Mouse (Mus musculus): ENCODE results near the gene Inpp5b.
"Not testable (repeated sequence)": the region's sequence is repeated elsewhere in the genome, so short reads cannot be mapped to it uniquely, and the experiment has no call there.

Gene Inpp5b

GRCm38 (mm10) chr4:124741376-124742343 lies at the start of gene Inpp5b:
TSS of gene Inpp5b (plus strand) at chr4:124741850.
- DNase-seq (ENCODE audit: low spot score in 2 of 2) = peak; percentile 59 to 63

GRCm38 (mm10) chr4:124692416-124692861 lies 49.2 kb upstream of the Inpp5b start:
- DNase-seq (ENCODE audit: low spot score in 2 of 2) = no peak

DNA sequence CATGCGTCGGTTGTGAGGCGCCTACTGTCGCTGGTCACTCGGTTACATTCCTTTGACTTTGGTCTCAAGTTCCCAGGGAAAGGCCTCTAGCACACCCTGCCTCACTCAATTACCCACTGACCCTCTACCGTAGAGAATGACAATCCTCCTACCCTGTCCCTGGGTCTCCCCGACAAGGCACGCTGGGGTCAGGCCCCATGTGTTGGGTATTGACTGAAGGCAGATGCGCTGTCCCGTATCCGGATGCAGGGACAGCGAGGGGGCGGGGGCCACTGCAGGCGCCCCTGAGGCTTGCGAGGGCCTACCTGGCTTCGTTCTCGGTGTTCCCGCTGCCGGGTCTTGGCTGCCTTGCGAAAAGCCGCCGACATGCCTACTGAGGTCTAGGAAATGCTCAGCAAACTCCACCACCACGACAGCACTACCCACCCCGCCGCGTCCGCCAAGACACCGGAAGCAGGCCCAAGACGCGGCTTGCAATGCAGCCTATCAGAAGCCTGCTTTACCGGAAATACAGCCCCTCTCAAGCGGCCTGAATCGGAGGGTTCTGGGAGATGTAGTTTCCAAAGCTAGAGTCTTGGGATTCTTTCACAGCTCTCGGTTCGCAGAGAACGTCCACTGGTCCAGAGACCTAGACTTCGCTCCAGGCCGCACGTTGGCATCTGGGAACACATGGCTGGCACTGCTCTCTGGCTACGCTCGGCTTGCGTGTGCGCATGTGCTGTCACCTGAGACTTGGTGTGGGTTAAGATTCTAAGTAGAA lies 48.3 kb upstream of the Inpp5b start, which contains the start of gene Utp11:
Utp11 (minus strand) TSS at position 466 of the 760 bp plus-strand sequence.
- peak; percentile 80 to 84 for DNase-seq (ENCODE audit: low spot score in 2 of 2)

DNA sequence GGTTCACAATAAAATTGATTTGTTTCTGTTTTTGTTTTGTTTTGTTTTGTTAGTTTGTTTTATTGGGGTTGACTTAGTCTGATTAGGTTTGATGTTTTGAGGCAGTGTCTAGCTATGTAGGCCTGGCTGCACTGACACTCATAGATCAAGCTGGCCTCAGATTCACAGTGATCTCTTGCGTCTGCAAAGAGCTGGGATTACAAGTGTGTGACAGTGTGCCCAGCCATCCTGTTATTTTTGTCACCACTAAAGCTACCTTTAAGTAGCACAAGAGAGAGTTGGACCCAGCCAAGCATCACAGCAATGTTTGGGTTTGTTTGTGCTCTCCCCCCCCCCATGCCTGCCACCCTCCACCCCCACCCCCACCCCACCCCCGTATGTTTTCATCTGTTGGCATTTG lies 47.1 kb upstream of the Inpp5b start:
- no peak for DNase-seq (ENCODE audit: low spot score in 2 of 2)

DNA sequence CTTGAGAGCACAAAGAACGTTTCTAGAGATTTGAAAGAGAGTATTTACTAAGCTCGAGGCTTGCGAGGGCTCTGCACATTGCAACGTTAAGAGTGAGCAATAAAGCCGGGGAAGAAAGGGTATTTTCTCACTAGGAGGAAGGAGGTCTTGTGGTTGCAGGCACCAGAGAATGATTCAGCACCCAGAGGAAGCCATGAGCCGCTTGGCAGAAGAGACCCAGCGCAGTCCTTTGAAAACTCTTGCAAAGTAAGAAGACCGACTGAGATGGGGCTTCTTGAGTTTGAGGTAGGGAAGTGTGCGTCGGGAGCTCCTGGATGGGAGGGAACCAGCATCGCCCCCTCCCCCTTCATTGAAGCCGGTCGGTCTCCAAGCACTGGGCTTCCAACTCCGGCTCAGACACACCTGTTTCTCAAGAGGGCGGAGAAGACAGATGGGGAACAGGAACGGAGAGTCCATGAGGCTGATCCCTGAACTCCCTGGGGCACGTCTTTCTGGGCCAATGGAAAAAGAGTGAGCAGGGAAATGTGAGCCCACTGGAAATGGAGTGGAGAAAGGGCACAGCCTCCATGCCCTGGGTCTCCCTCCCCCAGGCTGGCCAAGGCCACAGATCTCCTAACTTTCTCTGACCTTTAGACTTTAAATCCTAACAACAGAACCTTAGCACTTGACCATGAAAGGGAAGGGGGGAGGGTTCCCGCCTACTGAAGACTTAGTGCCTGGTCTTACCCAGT lies 45.7 kb upstream of the Inpp5b start:
- DNase-seq (ENCODE audit: low spot score in 2 of 2) = peak in 1 of 2 experiments; percentile 47

- no peak for DNase-seq (ENCODE audit: low spot score in 2 of 2)
Measured at GRCm38 (mm10) chr4:124699791-124700190, 41.9 kb upstream of the Inpp5b start.

DNA sequence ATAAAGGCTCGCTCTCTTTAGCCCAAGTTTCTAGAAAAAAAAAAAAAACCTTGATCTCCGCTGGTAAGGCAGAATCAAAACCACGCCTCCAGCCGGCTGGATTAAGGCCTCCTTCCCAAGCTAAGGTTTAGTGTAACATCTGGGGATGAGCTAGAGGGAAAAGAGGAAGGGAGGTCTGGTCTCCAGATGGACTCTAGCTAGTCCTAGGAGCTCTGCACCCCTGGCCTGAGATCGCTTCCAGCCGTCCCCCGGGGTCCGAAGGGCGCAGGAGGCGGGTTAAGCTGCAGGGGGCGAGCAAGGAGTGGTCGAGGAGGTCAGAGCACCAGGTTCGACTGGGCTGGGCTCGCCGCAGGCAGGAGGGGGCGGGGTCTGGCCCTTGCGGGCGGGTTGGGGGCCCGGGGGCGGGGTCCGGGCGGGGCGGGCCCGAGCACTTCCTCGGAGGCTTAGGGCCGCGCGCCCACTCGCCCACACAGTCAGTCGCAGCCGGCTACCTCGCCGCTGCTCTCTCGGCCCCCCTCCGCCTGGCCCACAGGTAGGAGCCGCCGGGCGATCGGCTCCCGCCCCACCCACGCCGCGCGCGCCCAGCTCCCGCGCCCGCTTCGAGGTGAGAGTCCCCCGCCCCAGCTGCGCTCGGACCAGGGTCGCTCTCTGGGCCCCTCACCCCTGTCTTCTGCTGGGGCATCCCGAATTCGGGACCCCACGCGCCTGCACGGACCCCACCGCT lies 41.2 kb upstream of the Inpp5b start, which contains the start of gene Fhl3:
Fhl3 (plus strand) TSS at position 454 of the 724 bp plus-strand sequence.
- DNase-seq (ENCODE audit: low spot score in 2 of 2) = peak; percentile 60 to 66

DNA sequence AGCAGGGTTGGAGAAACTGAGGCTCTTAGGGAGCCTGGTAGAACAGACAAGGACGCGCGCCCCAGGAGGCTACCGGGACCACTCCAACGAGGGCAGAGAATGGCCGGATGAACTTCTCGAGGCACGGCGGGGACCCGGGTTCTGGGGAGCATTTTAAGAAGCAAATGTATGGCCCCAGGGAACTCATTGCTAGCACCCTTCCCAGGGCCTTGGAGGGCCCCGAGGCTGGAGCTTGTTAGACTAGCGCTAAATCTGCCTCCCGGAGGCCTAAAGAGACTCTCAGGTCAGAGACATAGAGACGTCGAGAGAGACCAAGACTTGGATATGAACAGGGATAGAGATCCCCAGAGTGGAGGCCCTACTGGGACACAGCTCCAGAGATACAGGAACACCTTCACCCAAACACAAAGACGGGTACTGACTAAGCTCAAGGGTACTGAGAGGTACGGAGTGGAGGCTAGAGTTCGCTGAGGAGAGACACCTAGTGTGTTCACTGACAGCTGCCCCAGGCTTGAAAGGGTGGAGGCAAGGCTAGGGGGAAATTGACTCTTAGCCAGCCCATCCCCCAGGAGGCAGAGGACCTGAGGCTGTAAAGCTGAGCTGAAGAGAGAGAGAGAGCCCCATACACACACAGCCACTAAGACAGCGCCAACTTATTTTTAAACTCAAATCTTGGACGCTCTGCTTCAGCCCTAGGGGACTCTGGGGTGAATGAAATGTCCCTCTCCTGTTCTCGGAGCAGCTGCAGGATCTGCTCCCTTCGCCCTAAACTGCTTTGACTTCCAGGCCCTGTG lies 40.4 kb upstream of the Inpp5b start:
- peak in 1 of 2 experiments; percentile 33 for DNase-seq (ENCODE audit: low spot score in 2 of 2)

GRCm38 (mm10) chr4:124701916-124702315 lies 39.7 kb upstream of the Inpp5b start:
- DNase-seq (ENCODE audit: low spot score in 2 of 2) = no peak

DNA sequence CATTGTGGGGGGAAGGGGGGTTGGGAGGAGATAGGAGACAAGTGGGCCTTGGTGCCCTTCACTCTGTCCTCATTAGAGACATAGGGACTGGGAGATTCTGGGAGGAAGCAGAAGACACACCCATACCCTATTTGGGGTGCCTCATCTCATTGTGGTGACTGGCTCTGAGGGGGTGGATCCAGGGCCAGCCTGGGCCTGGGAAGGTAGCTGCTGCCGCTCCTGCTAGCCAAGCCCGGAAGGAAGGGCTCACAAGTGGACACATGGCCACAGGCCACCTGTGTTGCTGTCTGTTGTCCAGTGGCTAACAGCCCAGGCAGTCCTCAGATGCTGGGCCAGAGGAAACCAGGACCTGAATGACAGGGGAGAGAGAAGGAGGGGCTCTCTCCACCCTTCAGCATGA lies 38.2 kb upstream of the Inpp5b start:
- DNase-seq (ENCODE audit: low spot score in 2 of 2) = no peak

DNA sequence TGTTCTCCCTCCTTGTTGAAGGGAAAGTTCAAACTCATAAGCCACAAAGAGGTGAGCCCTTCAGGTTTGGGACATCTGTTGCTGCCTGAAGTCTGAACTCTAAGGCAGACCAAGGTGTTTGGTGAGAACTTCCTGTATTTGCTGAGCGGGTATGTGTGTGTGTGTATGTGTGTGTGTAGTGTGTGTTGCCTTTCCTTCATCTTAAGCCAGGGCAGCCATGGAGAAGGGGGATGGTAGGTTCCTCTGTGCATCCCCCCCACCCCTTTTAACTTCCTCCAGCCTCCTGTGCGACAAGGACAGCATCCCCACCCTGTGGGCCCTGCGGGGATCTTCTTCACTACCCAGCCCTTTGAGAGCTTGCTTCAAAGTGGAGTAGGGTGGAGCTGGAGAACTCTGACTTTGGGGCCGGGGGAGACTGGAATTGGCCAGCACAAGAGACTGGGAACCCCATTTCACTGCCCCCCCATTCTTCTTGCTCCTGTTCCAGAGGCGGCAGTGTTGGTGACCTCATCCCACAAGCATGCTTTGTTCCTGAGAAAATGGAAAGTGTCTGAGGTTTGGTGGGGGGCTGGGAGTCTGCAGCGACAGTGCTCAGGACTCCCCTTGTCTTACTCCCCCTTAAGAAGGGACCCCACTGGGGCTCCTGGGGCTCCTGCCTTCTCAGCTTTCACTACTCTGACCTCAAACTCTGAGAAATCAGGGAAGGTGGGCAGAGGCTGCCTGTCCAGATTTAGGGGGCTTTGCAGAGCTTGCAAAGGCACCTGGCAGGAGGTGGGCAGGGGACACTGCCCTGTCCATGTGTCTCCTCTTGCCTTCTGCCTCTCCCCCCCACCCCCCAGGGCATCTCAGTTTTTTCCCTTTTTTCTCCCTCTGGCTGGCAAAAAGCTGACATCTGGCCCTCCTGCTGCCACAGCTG lies 37.5 kb upstream of the Inpp5b start:
- peak; percentile 47 to 52 for DNase-seq (ENCODE audit: low spot score in 2 of 2)

DNA sequence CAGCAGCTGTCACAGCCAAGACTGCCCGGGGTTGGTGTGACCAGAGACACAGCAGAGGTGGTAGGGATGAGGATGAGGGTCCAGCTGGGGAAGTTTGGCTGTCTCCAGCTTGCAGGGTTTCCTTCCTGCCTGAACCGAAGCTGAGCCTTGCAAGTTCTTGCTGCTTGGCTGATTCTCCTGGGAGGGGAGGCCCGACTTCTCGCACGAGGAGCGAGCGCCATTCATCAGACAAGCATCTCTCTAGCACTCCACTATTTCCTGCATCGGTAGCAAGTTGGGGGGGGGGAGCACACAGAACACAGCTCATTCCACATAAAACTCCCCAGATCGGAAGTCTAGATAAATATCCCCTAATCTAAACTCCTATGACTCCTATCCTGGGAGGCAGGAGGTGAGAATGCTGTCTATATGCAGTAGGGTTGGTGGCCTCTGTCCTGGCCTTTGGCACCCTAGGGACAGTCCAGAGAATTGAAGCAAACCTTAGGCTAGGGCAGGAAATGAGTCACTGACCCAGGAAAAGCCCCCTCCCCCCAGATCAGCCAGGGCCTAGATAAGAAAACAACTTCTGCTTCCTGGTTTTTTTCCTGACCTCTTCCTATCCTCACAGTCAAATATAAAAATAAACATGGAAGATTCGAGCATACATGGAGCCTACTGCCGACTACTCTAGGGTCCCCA lies 36.7 kb upstream of the Inpp5b start:
- DNase-seq (ENCODE audit: low spot score in 2 of 2) = peak in 1 of 2 experiments; percentile 27

DNA sequence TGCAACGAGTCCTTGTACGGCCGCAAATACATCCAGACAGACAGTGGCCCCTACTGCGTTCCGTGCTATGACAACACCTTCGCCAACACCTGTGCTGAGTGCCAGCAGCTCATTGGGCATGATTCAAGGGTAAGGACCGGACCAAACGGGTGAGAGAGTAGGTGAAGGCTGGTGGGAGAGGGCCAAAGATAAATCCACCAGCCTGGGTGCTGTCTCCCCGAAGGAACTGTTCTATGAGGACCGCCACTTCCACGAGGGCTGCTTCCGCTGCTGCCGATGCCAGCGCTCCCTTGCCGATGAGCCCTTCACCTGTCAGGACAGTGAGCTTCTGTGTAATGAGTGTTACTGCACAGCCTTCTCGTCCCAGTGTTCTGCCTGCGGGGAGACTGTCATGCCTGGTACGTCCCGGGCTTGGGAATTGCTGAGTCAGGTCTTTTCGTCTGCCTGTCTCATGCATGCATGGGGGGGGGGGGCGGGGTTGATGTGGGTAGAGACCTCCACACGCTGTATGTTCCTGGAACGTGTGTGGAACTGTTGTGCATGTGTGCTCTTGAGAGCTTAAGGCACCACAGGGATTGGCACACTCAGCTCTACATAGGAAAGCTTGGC lies 35.9 kb upstream of the Inpp5b start:
- no peak for DNase-seq (ENCODE audit: low spot score in 2 of 2)

DNA sequence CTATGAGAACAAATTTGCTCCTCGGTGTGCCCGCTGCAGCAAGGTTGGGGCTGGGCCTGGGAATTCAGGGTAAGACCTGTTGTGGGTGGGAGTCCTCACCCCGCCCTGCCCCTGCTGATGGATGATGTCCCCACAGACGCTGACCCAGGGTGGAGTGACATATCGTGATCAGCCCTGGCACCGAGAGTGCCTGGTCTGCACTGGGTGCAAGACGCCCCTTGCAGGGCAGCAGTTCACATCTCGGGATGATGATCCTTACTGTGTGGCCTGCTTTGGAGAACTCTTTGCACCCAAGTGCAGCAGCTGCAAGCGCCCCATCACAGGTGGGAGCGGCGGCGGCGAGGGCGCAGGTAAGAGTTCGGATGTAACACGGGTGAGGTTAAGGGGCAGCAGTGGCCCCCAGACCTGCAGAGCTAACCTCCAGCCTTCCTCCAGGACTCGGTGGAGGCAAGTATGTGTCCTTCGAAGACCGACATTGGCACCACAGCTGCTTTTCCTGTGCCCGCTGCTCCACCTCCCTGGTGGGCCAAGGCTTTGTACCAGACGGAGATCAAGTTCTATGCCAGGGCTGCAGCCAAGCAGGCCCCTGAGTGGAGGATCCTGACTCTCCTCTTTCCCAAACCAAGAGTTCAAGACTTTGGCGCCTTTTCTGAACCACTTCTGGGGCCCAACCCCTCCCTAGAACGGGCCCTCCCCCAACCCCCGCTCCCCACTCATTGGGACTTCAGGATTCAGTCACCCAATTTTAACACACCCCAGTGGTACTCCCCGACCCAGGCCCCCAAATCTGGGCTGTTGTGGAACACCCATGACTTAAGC lies 34.1 kb upstream of the Inpp5b start:
- DNase-seq (ENCODE audit: low spot score in 2 of 2) = peak in 1 of 2 experiments; percentile 29

DNA sequence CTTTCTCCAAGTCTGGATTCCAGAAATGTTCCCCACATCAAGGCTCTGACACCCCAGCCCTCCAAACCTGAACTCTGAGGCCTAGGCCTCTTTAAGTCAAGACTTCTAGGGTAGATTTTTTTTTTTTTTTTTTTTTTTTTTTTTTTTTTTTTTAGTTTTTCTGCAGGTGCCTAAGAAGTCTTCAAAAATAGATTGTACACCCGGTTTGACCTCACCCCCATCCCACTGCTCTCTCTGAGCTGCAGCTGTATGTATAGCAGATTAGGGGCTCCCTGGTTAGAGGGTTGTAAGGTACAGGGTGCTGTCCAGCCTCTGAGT lies 33.5 kb upstream of the Inpp5b start:
- not testable (repeated sequence) for DNase-seq (ENCODE audit: low spot score in 2 of 2)

GRCm38 (mm10) chr4:124708518-124709477 lies 32.9 kb upstream of the Inpp5b start:
- peak; percentile 57 to 65 for DNase-seq (ENCODE audit: low spot score in 2 of 2)
